Mouse (Mus musculus) layer of hippocampus, postnatal 10 days (tissue): ENCODE measurements around the gene Ankrd13c. TPM values are rescaled to one million over a fixed set of nuclear protein-coding genes. Genes with fewer than 3 reads are reported as not detected.

Source experiments
- total RNA-seq, 2 experiments: library from RNA; stranded (reverse); gene quantifications; 2 replicates each; pipeline ENCODE4 v1.2.3; 2021

The Ankrd13c gene
- total RNA-seq, 2 experiments from 2014 or later = 116 to 117 TPM

Other genes with a start within 250 kb of the Ankrd13c start
- 1 to 10 TPM; 7.9 to 8.2 TPM for gene Cth, start 22.2 kb upstream of the Ankrd13c start, total RNA-seq
- gene Srsf11, start 89.4 kb downstream of the Ankrd13c start, total RNA-seq = 100 to 1,000 TPM; 175 to 195 TPM
- 10 to 100 TPM; 36.1 to 37.6 TPM for gene Lrrc40, start 89.4 kb downstream of the Ankrd13c start, total RNA-seq